Mouse (Mus musculus) lung, postnatal 14 days (tissue): ENCODE measurements around the gene Tmem221.

Experiments used
- DNase-seq: peaks from one replicate; pipeline ENCODE4 v3.0.0; 2021

Tmem221 gene

DNA sequence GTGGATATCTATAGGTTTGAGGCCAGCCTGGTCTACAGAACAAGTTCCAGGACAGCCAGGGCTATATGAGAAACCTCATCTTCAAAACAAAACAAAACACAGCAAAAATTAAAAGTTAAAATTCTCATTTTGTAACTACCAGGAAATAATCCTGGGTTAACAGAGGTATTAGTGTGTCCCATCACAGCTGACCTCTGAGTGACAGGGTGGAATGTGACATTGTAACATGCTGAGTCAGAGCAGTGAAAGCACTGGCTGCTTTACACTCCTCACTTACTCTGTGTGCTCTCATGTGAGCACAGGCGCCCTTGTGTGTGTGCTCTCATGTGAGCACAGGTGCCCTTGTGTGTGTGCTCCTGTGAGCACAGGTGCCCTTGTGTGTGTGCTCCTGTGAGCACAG, 16.3 kb upstream of the Tmem221 start:
- DNase-seq = no peak

GRCm38 (mm10) chr8:71574426-71574825, 15.8 kb upstream of the Tmem221 start:
- DNase-seq = no peak

- DNase-seq = no peak
Measured at GRCm38 (mm10) chr8:71572847-71573633, 14.4 kb upstream of the Tmem221 start.

DNA sequence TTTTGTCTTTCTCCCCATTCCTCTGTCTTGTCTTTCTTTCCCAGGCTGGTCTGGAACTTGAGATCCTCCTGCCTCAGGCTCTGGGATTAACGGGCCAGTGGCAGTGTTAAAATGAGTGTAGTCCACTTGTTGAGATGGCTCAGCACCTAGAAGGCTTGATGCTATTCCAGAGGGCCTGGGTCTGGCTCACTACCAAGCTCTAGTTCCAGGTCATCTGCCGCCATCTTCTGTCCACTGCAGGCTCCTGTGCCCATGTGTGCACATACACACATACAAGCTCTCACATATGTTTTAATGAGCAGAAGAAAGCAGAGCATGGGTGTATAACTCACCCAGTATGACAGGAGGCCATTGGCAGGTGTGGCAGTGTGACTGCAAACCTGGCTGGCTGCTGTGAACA, 13.4 kb upstream of the Tmem221 start:
- no peak for DNase-seq

- peak; percentile 92 for DNase-seq
Measured at GRCm38 (mm10) chr8:71570291-71570954, 11.8 kb upstream of the Tmem221 start.

DNA sequence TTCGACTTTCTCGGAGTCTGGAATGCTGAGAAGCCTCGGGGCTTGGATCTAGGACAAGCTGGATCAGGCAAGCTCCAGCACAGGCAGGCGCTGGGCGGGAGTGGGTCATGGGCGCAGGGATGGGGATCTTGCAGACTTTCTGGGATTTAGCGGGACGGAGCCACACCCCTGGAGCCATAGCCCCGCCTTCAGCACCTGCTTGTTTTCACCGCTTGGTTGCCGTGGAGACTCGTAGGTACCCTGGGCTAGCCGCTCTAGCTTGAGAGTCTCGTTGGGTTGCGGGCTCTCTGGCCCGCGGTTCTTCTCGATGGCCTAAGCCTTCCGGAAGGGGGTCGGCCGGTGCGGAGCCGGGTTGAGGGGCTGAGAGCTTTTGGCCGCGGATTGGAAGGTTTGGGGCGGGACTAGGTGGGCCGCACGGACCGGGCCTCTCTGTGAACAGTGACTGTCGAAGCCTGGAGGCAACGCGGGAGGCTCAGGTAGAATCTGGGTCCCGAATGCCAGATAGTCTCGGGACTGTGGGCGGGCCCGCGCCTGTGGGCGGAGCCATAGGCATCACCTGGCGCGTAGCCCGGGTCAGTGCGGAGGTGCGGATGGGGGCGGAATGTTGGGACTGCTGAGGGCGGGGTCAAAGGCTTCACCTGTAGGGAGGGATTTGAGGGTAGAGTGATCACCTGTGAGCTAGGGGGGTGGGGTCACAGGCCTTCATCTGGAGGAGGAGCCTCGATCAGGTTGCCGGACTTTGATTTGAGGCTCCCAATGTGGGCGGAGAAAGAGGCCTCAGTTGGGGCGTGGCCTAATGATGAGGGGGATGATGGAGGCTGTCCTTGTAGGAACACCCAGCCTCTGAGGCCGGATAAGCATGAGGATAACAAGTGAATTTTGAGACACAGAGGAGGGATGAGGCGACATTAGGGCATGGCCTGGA, 11.0 kb upstream of the Tmem221 start:
- DNase-seq = peak; percentile 84

- DNase-seq = no peak
Measured at GRCm38 (mm10) chr8:71568941-71569340, 10.3 kb upstream of the Tmem221 start.

- peak; percentile 81 for DNase-seq
Measured at GRCm38 (mm10) chr8:71568387-71568937, 9.8 kb upstream of the Tmem221 start, which contains the start of gene Slc27a1. Gene Slc27a1 (plus strand): TSS chr8:71568882.

DNA sequence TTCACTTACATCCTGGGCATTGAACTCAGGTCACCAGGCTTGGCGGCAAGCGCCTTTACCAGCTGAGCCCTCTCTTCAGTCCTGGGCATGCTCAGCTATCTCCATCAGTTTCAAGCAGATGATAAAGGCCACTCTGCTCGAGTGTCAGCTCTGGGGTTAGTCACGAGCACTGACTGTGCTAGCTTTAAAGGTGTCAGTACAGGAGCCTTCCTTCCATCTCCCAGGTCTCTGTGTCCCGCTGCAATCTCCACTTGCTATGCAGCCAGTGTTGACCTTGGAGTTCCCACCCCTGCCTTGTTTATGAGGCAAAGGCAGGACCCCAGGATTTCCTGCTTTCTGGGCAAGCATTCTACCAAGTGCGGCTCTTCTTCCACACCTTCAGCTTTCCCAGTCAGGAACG, 8.9 kb upstream of the Tmem221 start:
- DNase-seq = no peak

- DNase-seq = no peak
Measured at GRCm38 (mm10) chr8:71566501-71566900, 7.8 kb upstream of the Tmem221 start, which contains the start of gene Nxnl1. Gene Nxnl1 (minus strand): TSS chr8:71566601.

DNA sequence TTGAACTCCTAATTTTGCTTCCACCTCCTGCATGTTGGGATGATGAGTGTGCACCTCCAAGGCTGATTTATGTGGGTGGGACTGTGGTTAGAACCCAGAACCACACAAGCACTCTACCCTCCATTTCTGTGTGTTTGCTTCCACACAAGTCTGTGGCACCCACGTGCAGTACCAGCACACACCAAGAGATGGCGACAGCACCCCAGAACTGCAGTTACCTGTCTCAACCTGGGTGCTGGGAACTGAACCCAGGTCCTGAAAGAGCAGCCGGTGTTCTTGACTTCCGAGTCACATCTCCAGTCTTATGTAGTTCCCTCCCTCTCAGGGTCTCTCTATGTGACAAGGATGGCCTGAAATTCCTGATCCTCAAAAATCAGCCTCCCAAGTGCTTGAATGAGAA, 5.3 kb upstream of the Tmem221 start:
- DNase-seq = no peak

DNA sequence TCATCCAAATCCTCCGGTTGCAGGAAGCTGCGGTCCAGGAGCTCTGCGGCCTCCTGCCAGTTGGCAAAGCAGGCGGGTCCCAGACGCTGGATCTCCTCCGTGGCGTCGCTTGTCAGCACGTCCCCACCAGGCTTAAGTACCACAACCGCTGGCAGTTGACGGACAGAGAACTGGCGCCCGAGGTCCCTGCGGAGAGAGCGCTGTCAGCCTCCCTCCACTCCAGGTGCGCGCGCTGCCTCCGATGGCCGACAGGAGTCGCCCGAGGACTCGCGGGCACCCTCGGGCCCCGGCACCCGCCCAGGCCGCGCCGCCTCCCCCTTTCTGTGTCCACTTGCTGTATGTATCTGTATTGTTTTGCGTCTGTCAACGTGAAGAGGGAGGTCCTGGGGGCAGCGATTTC, 4.1 kb upstream of the Tmem221 start:
- peak; percentile 91 for DNase-seq

DNA sequence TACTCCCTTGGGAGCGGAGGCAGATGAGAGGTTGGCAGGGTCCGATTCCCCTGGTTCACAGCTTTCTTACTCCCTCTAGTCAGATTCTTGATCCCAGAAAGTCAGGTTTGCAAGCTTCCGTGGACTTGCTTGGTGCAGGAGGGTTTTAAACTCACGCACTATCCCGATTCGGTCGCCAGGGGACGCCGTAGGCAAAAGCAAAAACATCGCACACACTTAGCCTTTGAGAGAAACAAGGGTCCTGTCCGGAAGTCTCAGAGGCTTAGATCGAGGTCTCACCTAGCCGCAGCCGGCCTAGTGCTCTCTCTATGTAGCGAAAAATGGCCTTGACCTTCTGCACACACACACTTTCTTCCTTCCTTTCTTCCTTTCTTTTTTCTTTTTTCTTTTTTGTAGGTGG, 2.7 kb upstream of the Tmem221 start:
- peak; percentile 77 for DNase-seq

DNA sequence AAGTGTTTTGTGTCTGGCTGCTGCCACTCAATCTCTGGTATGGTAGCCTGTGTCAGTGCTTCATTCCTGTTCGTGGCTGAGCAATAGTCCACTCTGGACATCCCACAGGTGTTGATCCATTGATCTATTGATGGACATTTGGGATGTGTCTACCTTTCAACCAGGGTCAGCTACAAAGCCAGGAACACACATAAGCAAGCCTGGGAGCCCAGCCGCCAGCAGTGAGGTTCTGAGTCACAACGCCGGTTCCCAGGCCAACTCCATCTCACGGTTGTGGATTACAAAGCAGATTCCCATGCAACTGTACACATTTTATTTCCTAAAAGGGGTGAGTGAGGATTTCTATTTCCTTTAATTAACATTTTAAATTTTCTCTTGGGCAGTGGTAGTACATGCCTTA, 2.1 kb upstream of the Tmem221 start:
- DNase-seq = no peak

DNA sequence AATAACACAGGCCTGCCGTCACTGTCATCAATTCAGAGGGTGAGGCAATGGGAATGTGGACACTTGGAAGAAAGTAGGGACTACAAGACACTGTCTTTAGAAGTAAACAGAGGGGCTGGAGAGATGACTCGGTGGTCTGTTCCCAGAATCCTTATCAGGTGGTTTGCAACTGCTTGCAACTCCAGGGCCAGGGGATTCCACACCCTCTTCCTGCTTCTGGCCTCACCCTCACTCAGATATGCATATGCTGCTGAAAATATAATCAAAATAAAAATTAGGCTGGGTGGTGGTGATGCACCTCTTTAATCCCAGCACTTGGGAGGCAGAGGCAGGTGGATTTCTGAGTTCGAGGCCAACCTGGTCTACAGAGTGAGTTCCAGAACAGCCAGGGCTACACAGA, 1.4 kb upstream of the Tmem221 start:
- DNase-seq = no peak

DNA sequence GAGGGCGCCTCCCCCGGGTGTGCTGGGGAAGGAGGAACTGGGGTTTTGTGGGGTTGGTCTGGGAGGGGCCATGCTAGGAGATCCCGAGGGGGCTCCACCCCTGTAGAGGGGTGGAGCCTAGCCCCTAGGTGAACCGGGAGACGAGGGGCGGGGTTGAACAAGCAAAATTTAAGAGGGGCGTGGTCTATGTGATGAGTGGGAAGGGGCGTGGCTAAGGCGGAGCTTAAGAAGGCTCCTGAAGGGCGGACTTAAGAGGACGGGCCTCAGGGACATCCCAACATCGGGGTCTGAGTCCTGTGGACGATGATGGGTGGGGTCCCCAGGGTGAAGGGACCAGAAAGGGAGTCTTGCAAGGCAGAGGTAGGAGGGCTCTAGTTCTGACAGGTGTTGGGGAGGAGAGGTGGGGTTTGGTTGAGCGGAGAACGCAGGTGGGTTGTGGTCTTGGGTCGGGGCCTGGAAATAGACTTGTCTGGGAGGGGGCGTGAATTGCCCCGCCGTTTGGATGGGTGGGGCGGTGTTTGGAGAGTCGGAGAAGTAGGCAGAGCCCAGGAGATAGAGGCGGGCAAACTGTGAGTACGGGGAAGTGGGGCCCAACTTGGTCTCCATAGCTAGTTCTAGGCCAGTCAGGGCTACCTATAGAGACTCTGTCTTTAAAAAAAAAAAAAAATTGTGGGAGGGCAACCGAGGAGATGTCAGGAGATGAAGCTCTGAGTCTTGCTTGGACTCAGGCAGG, 453 bp upstream of the Tmem221 start:
- peak; percentile 80 for DNase-seq

DNA sequence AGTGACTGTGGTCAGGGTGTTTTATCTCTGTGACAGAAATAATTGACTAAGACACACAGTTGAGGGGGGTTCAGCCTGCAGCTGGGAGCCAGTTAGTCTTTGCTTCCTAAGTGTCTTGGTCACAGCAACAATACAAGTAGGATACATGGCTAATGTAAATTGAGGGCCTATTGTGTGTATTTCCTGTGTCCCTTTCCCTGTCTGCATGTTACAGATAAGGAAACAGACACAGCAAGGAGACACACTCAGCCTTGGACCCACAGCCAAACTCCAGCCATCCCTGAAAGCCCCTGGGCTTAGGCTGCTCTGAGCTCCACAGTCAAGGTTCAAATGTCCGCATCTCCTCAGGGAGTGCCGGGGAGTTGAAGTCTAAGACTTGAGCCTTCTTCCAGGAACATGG, 4.0 kb downstream of the Tmem221 start:
- no peak for DNase-seq

- DNase-seq = no peak
Measured at GRCm38 (mm10) chr8:71554001-71554400, 4.7 kb downstream of the Tmem221 start.

- DNase-seq = no peak
Measured at GRCm38 (mm10) chr8:71552770-71553169, 5.9 kb downstream of the Tmem221 start.

DNA sequence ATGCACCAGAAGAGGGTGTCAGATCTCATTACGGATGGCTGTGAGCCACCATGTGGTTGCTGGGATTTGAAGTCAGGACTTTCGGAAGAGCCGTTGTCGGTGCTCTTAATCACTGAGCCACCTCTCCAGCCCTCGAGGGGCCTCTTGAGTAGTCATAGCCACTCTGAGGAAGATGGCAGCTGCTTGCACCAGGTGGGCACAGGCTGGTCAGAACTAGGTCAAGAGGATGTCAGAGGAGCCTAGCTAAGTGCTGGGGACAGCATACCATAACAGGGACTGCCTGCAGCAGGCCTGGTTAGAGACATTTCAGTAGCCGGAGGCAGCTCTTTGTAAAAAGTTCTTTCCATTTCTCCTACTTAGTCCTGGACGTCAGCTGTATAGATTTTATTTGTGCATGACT, 7.9 kb downstream of the Tmem221 start:
- no peak for DNase-seq

DNA sequence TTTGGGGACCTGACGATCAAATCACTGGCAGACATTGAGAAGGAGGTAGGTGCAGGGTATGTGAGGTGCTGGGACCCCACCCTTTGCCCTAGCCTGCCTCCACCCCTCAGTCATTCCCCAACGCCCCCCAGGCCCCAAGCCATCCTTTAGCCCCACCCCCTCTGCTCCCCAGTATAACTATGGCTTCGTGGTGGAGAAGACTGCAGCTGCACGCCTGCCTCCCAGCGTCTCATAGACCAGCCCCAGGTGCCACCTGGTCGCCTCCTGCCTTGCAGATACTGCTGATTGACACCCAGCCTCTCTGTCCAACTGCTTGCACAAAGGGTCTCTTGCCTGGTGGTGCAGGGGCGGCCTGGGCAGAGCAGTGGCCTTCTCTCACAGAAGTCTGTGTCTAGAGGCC, 11.1 kb downstream of the Tmem221 start:
- no peak for DNase-seq

DNA sequence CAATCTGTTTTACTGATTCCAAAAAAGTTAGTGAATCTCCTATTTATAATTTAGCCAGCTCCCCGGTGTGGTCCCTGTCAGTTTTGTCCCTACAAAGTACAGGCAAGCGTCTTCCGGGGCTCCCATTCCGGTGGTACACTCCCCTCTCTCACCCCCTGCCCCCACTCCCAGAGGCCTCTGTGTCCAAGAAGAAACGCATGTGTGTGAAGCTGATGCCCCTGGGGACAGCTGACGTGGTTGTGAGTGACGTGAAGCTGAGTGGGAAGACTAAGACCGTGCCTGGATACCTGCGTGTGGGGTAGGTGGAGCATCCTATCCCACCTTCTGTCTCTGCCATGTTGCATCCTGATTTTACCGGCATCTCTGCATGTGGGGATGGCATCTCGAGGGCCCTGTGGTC, 13.6 kb downstream of the Tmem221 start:
- DNase-seq = no peak
